Comparison of ENCODE assay signal across 13 mouse cellular contexts in genomic region chr17:24049008-24049407, GRCm38 (mm10). TPM values are rescaled to one million over a fixed set of nuclear protein-coding genes. Genes with fewer than 3 reads are reported as not detected.
"Had no signal": no experiment of that assay in that cellular context is flagged by ENCODE, and none has a peak within 500 bp of the region (broad histone marks: within the 10 kb centered on the region; RNA-seq: fewer than 3 reads in every experiment).

No protein-coding gene starts in this region.

- DNase-seq: kidney, adult 8-10 months; kidney, postnatal 25 days; lung, adult 2 months; lung, postnatal 36 days; right cerebral cortex, postnatal 14 days; thymus, adult 18-20 months; thymus, postnatal 14 days had no signal

RNA-seq across cellular contexts. Expression of gene Prss27, which starts 11.1 kb away (rescaled TPM):
- total RNA-seq: layer of hippocampus, postnatal 25 days; megakaryocyte progenitor cell, adult 5-6 weeks; midbrain, postnatal 0 days had no signal
- polyA plus RNA-seq: limb, embryonic 10.5 days; liver, embryonic 11.5 days; liver, embryonic 15.5 days; midbrain, postnatal 0 days had no signal

RNA-seq across cellular contexts. Expression of gene Prss22, which starts 51.1 kb away (rescaled TPM):
- total RNA-seq: layer of hippocampus, postnatal 25 days; megakaryocyte progenitor cell, adult 5-6 weeks; midbrain, postnatal 0 days had no signal
- polyA plus RNA-seq: liver, embryonic 15.5 days; midbrain, postnatal 0 days had no signal
